Mouse (Mus musculus) myocyte (in vitro differentiated cells): ENCODE data around the gene Ubtf.

Source experiments
- E2F4 ChIP-seq: IDR thresholded peaks from one replicate; pipeline ENCODE4 v1.6.1; 2011; ENCODE audit warnings: mild to moderate bottlenecking, control low read depth, moderate library complexity; ENCODE audit not compliant: insufficient read depth
- MAX ChIP-seq: IDR thresholded peaks from one replicate; pipeline ENCODE4 v1.6.1; 2011; ENCODE audit warnings: low read depth, mild to moderate bottlenecking, control low read depth
- MYOG ChIP-seq, 3 experiments: IDR thresholded peaks; one replicate each; pipeline ENCODE4 v1.6.1; 2011; ENCODE audit warnings: control low read depth in 2 of 3, low read depth in 2 of 3, mild to moderate bottlenecking in 2 of 3; ENCODE audit not compliant: insufficient read length in 2 of 3, control insufficient read depth in 1 of 3, insufficient read depth in 1 of 3
- POLR2A ChIP-seq: IDR thresholded peaks from one replicate; pipeline ENCODE4 v1.6.1; 2011; ENCODE audit warnings: low read depth, mild to moderate bottlenecking, control low read depth, moderate library complexity; ENCODE audit not compliant: insufficient read length
- POLR2AphosphoS2 ChIP-seq: IDR thresholded peaks from one replicate; pipeline ENCODE4 v1.6.1; 2011; ENCODE audit warnings: low read depth, control low read depth; ENCODE audit not compliant: insufficient read length
- SRF ChIP-seq: IDR thresholded peaks from one replicate; pipeline ENCODE4 v1.6.1; 2011; ENCODE audit warnings: low read depth; ENCODE audit not compliant: control insufficient read depth, insufficient read length
- TCF3 ChIP-seq: IDR thresholded peaks from one replicate; pipeline ENCODE4 v1.6.1; 2011; ENCODE audit warnings: low read depth, control low read depth; ENCODE audit not compliant: insufficient read length
- USF1 ChIP-seq: IDR thresholded peaks from one replicate; pipeline ENCODE4 v1.6.1; 2011; ENCODE audit warnings: low read depth, mild to moderate bottlenecking, control low read depth, moderate library complexity

GRCm38 (mm10) chr11:102310768-102311695, 8.5 kb downstream of the Ubtf start:
- peak; percentile 34 for TF ChIP-seq POLR2A
- TF ChIP-seq MAX, result no peak
- no peak for TF ChIP-seq USF1
- TF ChIP-seq TCF3, result no peak
- TF ChIP-seq POLR2AphosphoS2, result peak; percentile 89
- no peak for TF ChIP-seq E2F4
- no peak for TF ChIP-seq MYOG (IDR thresholded peaks at IDR 0.05; ENCODE audit: control insufficient read depth in 1 of 3, insufficient read depth in 1 of 3, insufficient read length in 2 of 3, low read depth in 2 of 3)
- no peak for TF ChIP-seq SRF
